Mouse (Mus musculus): ENCODE results near the gene Nostrin. TPM values are rescaled to one million over a fixed set of nuclear protein-coding genes. Genes with fewer than 3 reads are reported as not detected.
A peak's percentile ranks its signal among the peaks of the same experiment; 100 is the strongest.

The Nostrin gene
- total RNA-seq (2017), result 1.4 and 1.7 TPM in 2 replicates

- 0 out of 2 replicates have a peak, but pooled peaks have one; percentile 6 for ATAC-seq (ENCODE audit: extremely low read depth, insufficient number of reproducible peaks, low FRiP score, poor library complexity, severe bottlenecking)
Observed at GRCm38 (mm10) chr2:69135661-69136576, at the start of gene Nostrin. Nostrin (plus strand) TSS chr2:69135800.

GRCm38 (mm10) chr2:69086505-69087260, 48.9 kb upstream of the Nostrin start:
- ATAC-seq (ENCODE audit: extremely low read depth, insufficient number of reproducible peaks, low FRiP score, poor library complexity, severe bottlenecking), result no peak

GRCm38 (mm10) chr2:69095836-69096235, 39.8 kb upstream of the Nostrin start:
- no peak for ATAC-seq (ENCODE audit: extremely low read depth, insufficient number of reproducible peaks, low FRiP score, poor library complexity, severe bottlenecking)

GRCm38 (mm10) chr2:69096821-69097220, 38.8 kb upstream of the Nostrin start:
- no peak for ATAC-seq (ENCODE audit: extremely low read depth, insufficient number of reproducible peaks, low FRiP score, poor library complexity, severe bottlenecking)

GRCm38 (mm10) chr2:69097526-69097925, 38.1 kb upstream of the Nostrin start:
- ATAC-seq (ENCODE audit: extremely low read depth, insufficient number of reproducible peaks, low FRiP score, poor library complexity, severe bottlenecking), result no peak

- no peak for ATAC-seq (ENCODE audit: extremely low read depth, insufficient number of reproducible peaks, low FRiP score, poor library complexity, severe bottlenecking)
Observed at GRCm38 (mm10) chr2:69098701-69099100, 36.9 kb upstream of the Nostrin start.

- ATAC-seq (ENCODE audit: extremely low read depth, insufficient number of reproducible peaks, low FRiP score, poor library complexity, severe bottlenecking), result no peak
Observed at GRCm38 (mm10) chr2:69099147-69099546, 36.5 kb upstream of the Nostrin start.

- 0 out of 2 replicates have a peak, but pooled peaks have one; percentile 23 for ATAC-seq (ENCODE audit: extremely low read depth, insufficient number of reproducible peaks, low FRiP score, poor library complexity, severe bottlenecking)
Observed at GRCm38 (mm10) chr2:69100706-69101105, 34.9 kb upstream of the Nostrin start.

GRCm38 (mm10) chr2:69103526-69103925, 32.1 kb upstream of the Nostrin start:
- ATAC-seq (ENCODE audit: extremely low read depth, insufficient number of reproducible peaks, low FRiP score, poor library complexity, severe bottlenecking), result no peak

GRCm38 (mm10) chr2:69104511-69105145, 31.0 kb upstream of the Nostrin start:
- no peak for ATAC-seq (ENCODE audit: extremely low read depth, insufficient number of reproducible peaks, low FRiP score, poor library complexity, severe bottlenecking)

GRCm38 (mm10) chr2:69109246-69109645, 26.4 kb upstream of the Nostrin start:
- no peak for ATAC-seq (ENCODE audit: extremely low read depth, insufficient number of reproducible peaks, low FRiP score, poor library complexity, severe bottlenecking)

GRCm38 (mm10) chr2:69109710-69110109, 25.9 kb upstream of the Nostrin start:
- no peak for ATAC-seq (ENCODE audit: extremely low read depth, insufficient number of reproducible peaks, low FRiP score, poor library complexity, severe bottlenecking)

- no peak for ATAC-seq (ENCODE audit: extremely low read depth, insufficient number of reproducible peaks, low FRiP score, poor library complexity, severe bottlenecking)
Observed at GRCm38 (mm10) chr2:69112609-69113008, 23.0 kb upstream of the Nostrin start.

GRCm38 (mm10) chr2:69113829-69114547, 21.6 kb upstream of the Nostrin start:
- no peak for ATAC-seq (ENCODE audit: extremely low read depth, insufficient number of reproducible peaks, low FRiP score, poor library complexity, severe bottlenecking)

GRCm38 (mm10) chr2:69115921-69116320, 19.7 kb upstream of the Nostrin start:
- ATAC-seq (ENCODE audit: extremely low read depth, insufficient number of reproducible peaks, low FRiP score, poor library complexity, severe bottlenecking), result no peak

- ATAC-seq (ENCODE audit: extremely low read depth, insufficient number of reproducible peaks, low FRiP score, poor library complexity, severe bottlenecking), result no peak
Observed at GRCm38 (mm10) chr2:69116767-69117166, 18.8 kb upstream of the Nostrin start.

- ATAC-seq (ENCODE audit: extremely low read depth, insufficient number of reproducible peaks, low FRiP score, poor library complexity, severe bottlenecking), result no peak
Observed at GRCm38 (mm10) chr2:69118994-69119393, 16.6 kb upstream of the Nostrin start.

- no peak for ATAC-seq (ENCODE audit: extremely low read depth, insufficient number of reproducible peaks, low FRiP score, poor library complexity, severe bottlenecking)
Observed at GRCm38 (mm10) chr2:69119718-69120117, 15.9 kb upstream of the Nostrin start.

GRCm38 (mm10) chr2:69121681-69122080, 13.9 kb upstream of the Nostrin start:
- no peak for ATAC-seq (ENCODE audit: extremely low read depth, insufficient number of reproducible peaks, low FRiP score, poor library complexity, severe bottlenecking)
